In the genomic region with DNA sequence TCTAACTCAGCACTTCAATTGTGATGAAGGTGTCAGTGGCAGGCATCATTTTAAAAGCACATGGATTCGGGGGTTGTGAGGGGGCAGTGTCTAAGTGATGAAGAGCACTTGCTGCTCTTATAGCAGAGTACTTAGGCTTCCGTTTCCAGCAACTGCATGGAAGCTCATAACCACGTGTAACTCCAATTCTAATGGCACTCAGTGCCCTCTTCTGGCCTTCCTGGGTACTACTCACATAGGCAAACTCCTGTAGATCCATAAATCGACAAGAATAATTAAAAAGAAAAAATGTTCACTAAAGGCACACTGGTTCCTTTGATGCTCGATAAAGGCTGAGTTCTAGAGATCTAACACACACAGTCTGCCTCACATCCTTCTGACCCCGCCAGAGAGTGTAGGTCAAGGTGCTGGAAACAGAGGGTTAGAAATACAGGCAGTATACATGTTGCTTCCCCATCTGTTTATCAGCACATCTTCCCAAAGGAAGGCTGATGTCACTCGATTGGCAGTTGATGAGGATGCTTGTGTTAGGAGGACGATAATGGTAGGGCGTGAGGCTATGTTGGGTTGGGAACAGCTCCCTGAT, we compare ENCODE assay signal across 9 mouse cellular contexts.
DNase-seq lines count a peak whose midpoint lies in the region; ATAC-seq and TF ChIP-seq lines count a peak whose summit lies in the region.
"Had no signal": no experiment of that assay in that cellular context is flagged by ENCODE, and none has a peak within 500 bp of the region (broad histone marks: within the 10 kb centered on the region; RNA-seq: fewer than 3 reads in every experiment).

No protein-coding gene starts in this region.

- H3K27me3 ChIP-seq in heart, embryonic 12.5 days (replicated peaks), result no peaks in the 10 kb centered on the region
- no peaks in the 10 kb centered on the region for H3K27me3 ChIP-seq in embryonic facial prominence, embryonic 10.5 days (replicated peaks; ENCODE audit: low read depth, poor library complexity, severe bottlenecking)
- H3K27me3 ChIP-seq in lung, embryonic 14.5 days (ENCODE audit: insufficient read depth, low read length), result no peaks in the 10 kb centered on the region

- no peak overlapping the region for H3K9ac ChIP-seq in heart, embryonic 12.5 days
- no peak overlapping the region for H3K9ac ChIP-seq in lung, embryonic 14.5 days

- H3K36me3 ChIP-seq in heart, embryonic 12.5 days, result no peaks in the 10 kb centered on the region
- 0 out of 2 replicates have a peak, but pooled peaks cover 3% of the 10 kb centered on the region for H3K36me3 ChIP-seq in embryonic facial prominence, embryonic 10.5 days (replicated peaks)
- no peaks in the 10 kb centered on the region for H3K36me3 ChIP-seq in lung, embryonic 14.5 days (ENCODE audit: insufficient read depth)

- no peak overlapping the region for H3K4me2 ChIP-seq in heart, embryonic 12.5 days
- H3K4me2 ChIP-seq in lung, embryonic 14.5 days, result no peak overlapping the region

- TF ChIP-seq CTCF in lung, embryonic 14.5 days (IDR thresholded peaks at IDR 0.05; ENCODE audit: low read depth), result peak; percentile 75

- no peaks in the 10 kb centered on the region for H3K4me1 ChIP-seq in heart, embryonic 12.5 days (replicated peaks)
- H3K4me1 ChIP-seq in embryonic facial prominence, embryonic 10.5 days, result no peaks in the 10 kb centered on the region
- H3K4me1 ChIP-seq in lung, embryonic 14.5 days (ENCODE audit: insufficient read depth), result no peaks in the 10 kb centered on the region

- no peak overlapping the region for H3K27ac ChIP-seq in heart, embryonic 12.5 days (ENCODE audit: poor library complexity, severe bottlenecking)
- H3K27ac ChIP-seq in embryonic facial prominence, embryonic 10.5 days (replicated peaks), result no peak overlapping the region
- no peak overlapping the region for H3K27ac ChIP-seq in lung, embryonic 14.5 days (ENCODE audit: low read depth)

- 43% methylated on average over 9 of the region's 9 CpGs for WGBS in heart, embryonic 12.5 days
- 59% methylated on average over 9 of the region's 9 CpGs for WGBS in embryonic facial prominence, embryonic 10.5 days
- WGBS in lung, embryonic 14.5 days, result 52% methylated on average over 9 of the region's 9 CpGs

- no peak overlapping the region for H3K4me3 ChIP-seq in heart, embryonic 12.5 days
- no peak overlapping the region for H3K4me3 ChIP-seq in embryonic facial prominence, embryonic 10.5 days
- H3K4me3 ChIP-seq in lung, embryonic 14.5 days (ENCODE audit: low read depth, low read length), result no peak overlapping the region
- H3K4me3 ChIP-seq: myocyte had no signal

- no peaks in the 10 kb centered on the region for H3K9me3 ChIP-seq in heart, embryonic 12.5 days (replicated peaks)
- no peaks in the 10 kb centered on the region for H3K9me3 ChIP-seq in embryonic facial prominence, embryonic 10.5 days
- no peaks in the 10 kb centered on the region for H3K9me3 ChIP-seq in lung, embryonic 14.5 days (ENCODE audit: low read depth, low read length)

- no peak for ATAC-seq in heart, embryonic 12.5 days (ENCODE audit: insufficient number of reproducible peaks, low FRiP score)
- peak; percentile 31; the same call in 1 of the 2 replicates for ATAC-seq in lung, embryonic 14.5 days (ENCODE audit: insufficient read depth)

- DNase-seq in heart, adult 18-20 months, result peak; percentile 31 to 78
- peak; percentile 21 to 31 for DNase-seq in B cell, adult 2 months
- DNase-seq in adrenal gland, postnatal 25 days, result peak; percentile 45
- peak; percentile 30 for DNase-seq in embryonic facial prominence, embryonic 10.5 days (ENCODE audit: low spot score)
- peak; percentile 74 for DNase-seq in kidney, postnatal 10 days
- peak; percentile 80 for DNase-seq in lung, embryonic 14.5 days
- DNase-seq in right cerebral cortex, adult 2 months (ENCODE audit: low spot score in 2 of 2), result peak; percentile 61 to 72

Comparison
In these comparisons a context has a peak if more than half of its experiments do, and no peak if none do; other contexts are left out.
1. DNase-seq: peak in every context shown above with its lines; median percentile 80 in lung, embryonic 14.5 days; 74 in kidney, postnatal 10 days; 66 in right cerebral cortex, adult 2 months; 54 in heart, adult 18-20 months; 45 in adrenal gland, postnatal 25 days; 30 in embryonic facial prominence, embryonic 10.5 days; 26 in B cell, adult 2 months.